Mouse (Mus musculus): Measurements from ENCODE around the gene Mindy3. TPM values are rescaled to one million over a fixed set of nuclear protein-coding genes. Genes with fewer than 3 reads are reported as not detected.

The Mindy3 gene
- polyA plus RNA-seq, 1 experiment from 2014 or later, result 28.0 TPM

DNA sequence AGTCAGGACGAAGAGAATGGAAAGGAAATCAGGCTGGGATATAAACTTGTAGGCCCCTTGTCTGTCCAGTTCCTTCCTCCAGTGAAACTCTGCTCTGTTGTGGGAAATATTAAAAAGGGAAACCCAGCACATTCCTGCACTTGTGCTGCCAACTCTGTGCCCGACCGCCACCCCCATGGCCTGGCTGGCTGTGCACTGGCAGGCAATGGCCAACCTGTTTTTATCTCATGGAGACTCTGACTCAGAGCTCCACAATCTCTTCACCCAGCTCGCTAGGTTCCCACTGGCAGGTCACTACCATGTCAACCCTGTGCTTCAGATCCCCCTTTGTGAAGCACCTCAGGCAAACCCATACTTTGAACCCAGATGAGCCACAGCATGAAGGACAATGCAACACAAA, 98.4 kb downstream of the Mindy3 start:
- Histone ChIP-seq H3K9me3 (ENCODE audit: control insufficient read depth, low read length) (no peaks in the 10 kb centered on the region), H3K4me2 (ENCODE audit: low read length) (no peak overlapping the region), H3K4me1 (ENCODE audit: control insufficient read depth in 2 of 2, insufficient read depth in 2 of 2, low read length in 2 of 2) (peaks cover 2 to 5% of the 10 kb centered on the region in 2 experiments; a peak in 3 of 4 replicates), H3K27me3 (ENCODE audit: control insufficient read depth, insufficient read depth, low read length) (no peaks in the 10 kb centered on the region), H3K36me3 (ENCODE audit: control insufficient read depth, insufficient read depth, low read length) (no peaks in the 10 kb centered on the region), H3K9ac (ENCODE audit: low read length) (no peak overlapping the region), H3K27ac (replicated peaks in 1 of 2; ENCODE audit: control insufficient read depth in 1 of 2, insufficient read depth in 1 of 2, low read depth in 2 of 2, low read length in 2 of 2) (no peak overlapping the region), H3K4me3 (ENCODE audit: control insufficient read depth in 1 of 2, insufficient read depth in 1 of 2, low read depth in 1 of 2, low read length in 2 of 2) (no peak overlapping the region)
- ATAC-seq (ENCODE audit: insufficient number of reproducible peaks, insufficient read depth, low FRiP score, low read depth), result no peak
- WGBS, result 65% methylated on average over 4 of the region's 4 CpGs

DNA sequence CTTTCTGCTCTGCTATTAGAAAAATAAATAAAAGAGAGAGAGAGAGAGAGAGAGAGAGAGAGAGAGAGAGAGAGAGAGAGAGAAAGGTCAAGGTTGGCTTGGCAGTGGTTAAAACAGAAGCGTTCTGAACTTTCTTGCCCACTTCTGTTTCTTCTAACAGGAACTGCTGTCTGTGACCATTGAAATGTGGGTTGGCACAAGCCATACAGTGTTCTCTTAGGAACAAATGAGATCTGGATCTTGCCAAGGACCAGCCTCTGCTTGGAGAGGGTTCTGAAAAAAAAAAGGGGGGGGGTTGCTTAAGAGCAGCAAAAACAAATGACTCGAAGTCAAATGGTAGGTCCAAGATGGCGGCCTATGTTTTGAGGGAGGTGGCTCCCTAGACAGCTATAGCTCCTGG, 100.6 kb downstream of the Mindy3 start:
- no peak for ATAC-seq (ENCODE audit: insufficient number of reproducible peaks, insufficient read depth, low FRiP score, low read depth)
- 85% methylated on average over 3 of the region's 3 CpGs for WGBS
- peaks cover 2 to 5% of the 10 kb centered on the region in 2 experiments; a peak in 3 of 4 replicates for H3K4me1 ChIP-seq (ENCODE audit: control insufficient read depth in 2 of 2, insufficient read depth in 2 of 2, low read length in 2 of 2)
- no peak overlapping the region for H3K4me3 ChIP-seq (ENCODE audit: control insufficient read depth in 1 of 2, insufficient read depth in 1 of 2, low read depth in 1 of 2, low read length in 2 of 2)
- no peak overlapping the region for H3K27ac ChIP-seq (replicated peaks in 1 of 2; ENCODE audit: control insufficient read depth in 1 of 2, insufficient read depth in 1 of 2, low read depth in 2 of 2, low read length in 2 of 2)
- no peaks in the 10 kb centered on the region for H3K27me3 ChIP-seq (ENCODE audit: control insufficient read depth, insufficient read depth, low read length)
- no peaks in the 10 kb centered on the region for H3K9me3 ChIP-seq (ENCODE audit: control insufficient read depth, low read length)
- no peak overlapping the region for H3K9ac ChIP-seq (ENCODE audit: low read length)
- H3K36me3 ChIP-seq (ENCODE audit: control insufficient read depth, insufficient read depth, low read length), result no peaks in the 10 kb centered on the region
- no peak overlapping the region for H3K4me2 ChIP-seq (ENCODE audit: low read length)

DNA sequence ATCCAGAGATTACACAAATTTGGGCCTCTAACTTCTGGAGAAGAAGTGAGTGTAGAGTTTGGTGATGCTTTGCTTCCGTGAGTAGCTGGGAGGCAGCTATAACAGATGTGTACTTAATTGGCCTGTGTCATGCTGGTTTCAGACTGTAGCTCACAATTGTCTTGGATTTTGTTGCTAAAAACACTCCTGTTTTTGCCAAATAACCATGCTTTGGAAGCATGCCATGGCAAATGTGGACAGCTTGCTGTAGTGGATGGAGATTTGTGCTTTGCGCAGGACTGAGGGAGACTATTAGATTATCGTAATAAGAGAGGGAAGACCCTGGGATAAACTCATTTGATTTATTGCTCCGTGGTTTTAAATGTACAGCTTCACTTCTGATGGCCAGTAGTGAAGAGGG, 101.2 kb downstream of the Mindy3 start:
- Histone ChIP-seq H3K9ac (ENCODE audit: low read length) (no peak overlapping the region), H3K4me1 (ENCODE audit: control insufficient read depth in 2 of 2, insufficient read depth in 2 of 2, low read length in 2 of 2) (peaks cover 2 to 5% of the 10 kb centered on the region in 2 experiments; a peak in 3 of 4 replicates), H3K27ac (replicated peaks in 1 of 2; ENCODE audit: control insufficient read depth in 1 of 2, insufficient read depth in 1 of 2, low read depth in 2 of 2, low read length in 2 of 2) (no peak overlapping the region), H3K27me3 (ENCODE audit: control insufficient read depth, insufficient read depth, low read length) (no peaks in the 10 kb centered on the region), H3K4me2 (ENCODE audit: low read length) (no peak overlapping the region), H3K9me3 (ENCODE audit: control insufficient read depth, low read length) (no peaks in the 10 kb centered on the region), H3K4me3 (ENCODE audit: control insufficient read depth in 1 of 2, insufficient read depth in 1 of 2, low read depth in 1 of 2, low read length in 2 of 2) (no peak overlapping the region), H3K36me3 (ENCODE audit: control insufficient read depth, insufficient read depth, low read length) (no peaks in the 10 kb centered on the region)
- ATAC-seq (ENCODE audit: insufficient number of reproducible peaks, insufficient read depth, low FRiP score, low read depth), result no peak
- WGBS, result 88% methylated on average over 4 of the region's 4 CpGs

DNA sequence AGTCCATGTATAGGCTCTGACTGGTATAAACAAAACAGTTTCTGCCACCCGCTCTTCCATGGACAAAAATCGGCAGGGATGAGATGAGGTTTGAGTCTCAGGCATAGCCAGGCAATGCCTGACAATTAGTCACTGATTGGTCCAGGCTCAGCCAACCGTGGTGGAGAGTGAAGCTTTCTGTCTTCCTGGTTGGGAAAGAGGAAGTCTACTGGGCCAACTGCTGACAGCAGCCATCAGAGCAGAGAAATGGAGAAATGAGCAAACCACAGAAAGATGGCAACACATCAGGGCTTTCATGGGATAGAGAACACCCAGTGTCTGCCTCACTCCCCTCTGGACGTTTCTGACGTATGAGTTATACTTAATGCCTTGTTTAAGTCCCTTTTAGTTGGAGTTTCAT, 101.9 kb downstream of the Mindy3 start:
- Histone ChIP-seq H3K4me3 (ENCODE audit: control insufficient read depth in 1 of 2, insufficient read depth in 1 of 2, low read depth in 1 of 2, low read length in 2 of 2) (no peak overlapping the region), H3K9ac (ENCODE audit: low read length) (no peak overlapping the region), H3K36me3 (ENCODE audit: control insufficient read depth, insufficient read depth, low read length) (no peaks in the 10 kb centered on the region), H3K27me3 (ENCODE audit: control insufficient read depth, insufficient read depth, low read length) (no peaks in the 10 kb centered on the region), H3K4me2 (ENCODE audit: low read length) (no peak overlapping the region), H3K4me1 (ENCODE audit: control insufficient read depth in 2 of 2, insufficient read depth in 2 of 2, low read length in 2 of 2) (peaks cover 2 to 5% of the 10 kb centered on the region in 2 experiments; a peak in 3 of 4 replicates), H3K9me3 (ENCODE audit: control insufficient read depth, low read length) (no peaks in the 10 kb centered on the region), H3K27ac (replicated peaks in 1 of 2; ENCODE audit: control insufficient read depth in 1 of 2, insufficient read depth in 1 of 2, low read depth in 2 of 2, low read length in 2 of 2) (no peak overlapping the region)
- WGBS, result 77% methylated on average over 5 of the region's 5 CpGs
- ATAC-seq (ENCODE audit: insufficient number of reproducible peaks, insufficient read depth, low FRiP score, low read depth), result no peak

DNA sequence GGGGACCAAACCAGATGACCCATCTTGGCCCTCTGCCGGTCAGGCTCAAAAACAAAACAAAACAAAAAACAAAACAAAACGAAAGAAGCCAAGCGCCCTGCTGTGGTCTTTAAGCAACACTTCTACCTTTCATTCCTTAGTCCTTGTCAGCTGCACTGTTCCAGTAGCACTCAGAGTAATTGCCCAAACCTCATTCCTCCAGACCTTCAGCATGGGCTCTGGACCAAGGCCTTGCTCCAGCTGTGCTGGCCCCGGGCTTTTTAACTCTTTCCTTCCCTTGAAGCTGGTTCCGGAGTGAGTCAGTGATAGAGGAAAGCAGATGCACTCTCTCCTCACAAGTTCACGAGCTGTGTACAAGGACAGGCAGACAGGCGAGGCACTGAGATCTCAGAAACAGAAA, 102.9 kb downstream of the Mindy3 start:
- H3K9me3 ChIP-seq (ENCODE audit: control insufficient read depth, low read length), result no peaks in the 10 kb centered on the region
- 0 out of 2 replicates have a peak overlapping the region, but pooled peaks have one; percentile 11 for H3K4me2 ChIP-seq (ENCODE audit: low read length)
- 36% methylated on average over 7 of the region's 7 CpGs for WGBS
- H3K27ac ChIP-seq (replicated peaks in 1 of 2; ENCODE audit: control insufficient read depth in 1 of 2, insufficient read depth in 1 of 2, low read depth in 2 of 2, low read length in 2 of 2), result no peak overlapping the region
- H3K36me3 ChIP-seq (ENCODE audit: control insufficient read depth, insufficient read depth, low read length), result no peaks in the 10 kb centered on the region
- H3K4me1 ChIP-seq (ENCODE audit: control insufficient read depth in 2 of 2, insufficient read depth in 2 of 2, low read length in 2 of 2), result peaks cover 2 to 5% of the 10 kb centered on the region in 2 experiments; a peak in 3 of 4 replicates
- no peaks in the 10 kb centered on the region for H3K27me3 ChIP-seq (ENCODE audit: control insufficient read depth, insufficient read depth, low read length)
- ATAC-seq (ENCODE audit: insufficient number of reproducible peaks, insufficient read depth, low FRiP score, low read depth), result no peak
- H3K4me3 ChIP-seq (ENCODE audit: control insufficient read depth in 1 of 2, insufficient read depth in 1 of 2, low read depth in 1 of 2, low read length in 2 of 2), result no peak overlapping the region
- no peak overlapping the region for H3K9ac ChIP-seq (ENCODE audit: low read length)

DNA sequence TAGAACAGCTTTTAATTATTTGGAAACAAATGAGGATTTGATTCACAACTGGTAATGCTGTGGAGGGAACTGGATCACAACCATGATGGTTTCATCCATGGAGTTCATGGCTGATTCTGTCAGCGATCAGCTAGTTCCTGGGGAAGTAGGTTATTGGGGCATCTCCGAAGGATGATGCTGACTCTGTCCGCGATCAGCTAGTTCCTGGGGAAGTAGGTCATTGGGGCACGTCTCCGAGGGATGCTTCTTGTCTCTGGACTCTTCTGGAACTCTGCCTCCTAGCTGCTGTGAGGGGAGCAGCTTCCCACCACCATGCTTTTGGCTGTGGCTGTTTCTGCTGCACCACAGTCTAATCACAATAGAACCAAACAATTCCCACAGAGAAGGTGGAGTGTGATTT, 105.2 kb downstream of the Mindy3 start:
- Histone ChIP-seq H3K4me3 (ENCODE audit: control insufficient read depth in 1 of 2, insufficient read depth in 1 of 2, low read depth in 1 of 2, low read length in 2 of 2) (no peak overlapping the region), H3K27ac (replicated peaks in 1 of 2; ENCODE audit: control insufficient read depth in 1 of 2, insufficient read depth in 1 of 2, low read depth in 2 of 2, low read length in 2 of 2) (no peak overlapping the region), H3K36me3 (ENCODE audit: control insufficient read depth, insufficient read depth, low read length) (no peaks in the 10 kb centered on the region), H3K9ac (ENCODE audit: low read length) (no peak overlapping the region), H3K4me1 (ENCODE audit: control insufficient read depth in 2 of 2, insufficient read depth in 2 of 2, low read length in 2 of 2) (peaks cover 0 to 2% of the 10 kb centered on the region in 2 experiments; a peak in 2 of 4 replicates), H3K4me2 (ENCODE audit: low read length) (no peak overlapping the region), H3K27me3 (ENCODE audit: control insufficient read depth, insufficient read depth, low read length) (no peaks in the 10 kb centered on the region), H3K9me3 (ENCODE audit: control insufficient read depth, low read length) (no peaks in the 10 kb centered on the region)
- no peak for ATAC-seq (ENCODE audit: insufficient number of reproducible peaks, insufficient read depth, low FRiP score, low read depth)
- WGBS, result 73% methylated on average over 6 of the region's 6 CpGs

DNA sequence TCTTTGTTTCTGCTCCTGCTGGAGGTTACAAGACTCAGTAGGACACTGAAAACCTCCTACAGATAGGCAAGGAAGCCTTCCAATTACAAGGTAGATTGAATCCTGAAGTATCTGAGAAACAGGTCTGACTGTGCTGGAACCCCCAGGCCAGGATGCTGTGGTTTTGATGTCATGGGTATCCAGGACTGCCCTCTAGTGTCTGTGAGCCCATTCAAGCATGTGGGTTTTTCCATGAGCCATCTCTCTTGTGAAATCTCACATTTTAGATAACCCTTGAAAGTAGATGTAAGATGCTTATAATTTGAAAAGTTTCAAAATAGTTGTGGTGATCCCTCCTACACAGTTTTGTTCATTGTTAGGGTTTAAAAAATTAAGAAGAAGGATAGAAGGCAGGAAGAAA, 110.8 kb downstream of the Mindy3 start:
- ATAC-seq (ENCODE audit: insufficient number of reproducible peaks, insufficient read depth, low FRiP score, low read depth), result no peak
- Histone ChIP-seq H3K27ac (replicated peaks in 1 of 2; ENCODE audit: control insufficient read depth in 1 of 2, insufficient read depth in 1 of 2, low read depth in 2 of 2, low read length in 2 of 2) (no peak overlapping the region), H3K9me3 (ENCODE audit: control insufficient read depth, low read length) (no peaks in the 10 kb centered on the region), H3K4me3 (ENCODE audit: control insufficient read depth in 1 of 2, insufficient read depth in 1 of 2, low read depth in 1 of 2, low read length in 2 of 2) (no peak overlapping the region), H3K4me2 (ENCODE audit: low read length) (no peak overlapping the region), H3K36me3 (ENCODE audit: control insufficient read depth, insufficient read depth, low read length) (no peaks in the 10 kb centered on the region), H3K4me1 (ENCODE audit: control insufficient read depth in 2 of 2, insufficient read depth in 2 of 2, low read length in 2 of 2) (peaks cover 0 to 5% of the 10 kb centered on the region in 2 experiments; a peak in 1 of 4 replicates), H3K9ac (ENCODE audit: low read length) (no peak overlapping the region), H3K27me3 (ENCODE audit: control insufficient read depth, insufficient read depth, low read length) (no peaks in the 10 kb centered on the region)

DNA sequence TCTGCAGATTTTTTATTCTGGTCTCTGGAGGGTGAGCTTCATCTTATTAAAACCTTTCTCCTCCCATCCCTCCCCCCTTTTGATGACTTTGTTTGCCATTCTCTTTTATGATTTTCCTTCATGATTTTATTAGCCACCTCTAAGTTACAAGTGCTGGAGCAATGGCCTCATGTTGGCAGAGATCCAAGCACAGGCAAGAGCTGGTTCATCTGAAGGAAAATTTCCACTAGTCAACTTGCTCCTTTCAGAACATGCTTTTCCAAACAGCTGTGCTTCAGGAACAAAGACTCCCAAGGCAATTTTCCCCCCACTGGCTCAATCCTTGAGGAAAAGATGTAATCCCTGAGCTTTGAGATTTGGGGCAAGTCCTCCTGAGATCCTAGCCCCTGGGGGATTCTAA, 112.0 kb downstream of the Mindy3 start:
- no peak overlapping the region for H3K4me2 ChIP-seq (ENCODE audit: low read length)
- no peaks in the 10 kb centered on the region for H3K27me3 ChIP-seq (ENCODE audit: control insufficient read depth, insufficient read depth, low read length)
- H3K4me3 ChIP-seq (ENCODE audit: control insufficient read depth in 1 of 2, insufficient read depth in 1 of 2, low read depth in 1 of 2, low read length in 2 of 2), result no peak overlapping the region
- no peak overlapping the region for H3K9ac ChIP-seq (ENCODE audit: low read length)
- ATAC-seq (ENCODE audit: insufficient number of reproducible peaks, insufficient read depth, low FRiP score, low read depth), result no peak
- peaks cover 0 to 5% of the 10 kb centered on the region in 2 experiments; a peak in 1 of 4 replicates for H3K4me1 ChIP-seq (ENCODE audit: control insufficient read depth in 2 of 2, insufficient read depth in 2 of 2, low read length in 2 of 2)
- no peaks in the 10 kb centered on the region for H3K36me3 ChIP-seq (ENCODE audit: control insufficient read depth, insufficient read depth, low read length)
- no peak overlapping the region for H3K27ac ChIP-seq (replicated peaks in 1 of 2; ENCODE audit: control insufficient read depth in 1 of 2, insufficient read depth in 1 of 2, low read depth in 2 of 2, low read length in 2 of 2)
- H3K9me3 ChIP-seq (ENCODE audit: control insufficient read depth, low read length), result no peaks in the 10 kb centered on the region

Data from heart, embryonic 14.5 days (tissue).